Mouse (Mus musculus): Measurements from ENCODE around the gene Shisa6. TPM values are rescaled to one million over a fixed set of nuclear protein-coding genes. Genes with fewer than 3 reads are reported as not detected.
A peak's percentile ranks its signal among the peaks of the same experiment; 100 is the strongest.
"Not testable (repeated sequence)": the region's sequence is repeated elsewhere in the genome, so short reads cannot be mapped to it uniquely, and the experiment has no call there.

Shisa6 gene
- polyA plus RNA-seq, 1 experiment from 2014 or later: 0.23 TPM

DNA sequence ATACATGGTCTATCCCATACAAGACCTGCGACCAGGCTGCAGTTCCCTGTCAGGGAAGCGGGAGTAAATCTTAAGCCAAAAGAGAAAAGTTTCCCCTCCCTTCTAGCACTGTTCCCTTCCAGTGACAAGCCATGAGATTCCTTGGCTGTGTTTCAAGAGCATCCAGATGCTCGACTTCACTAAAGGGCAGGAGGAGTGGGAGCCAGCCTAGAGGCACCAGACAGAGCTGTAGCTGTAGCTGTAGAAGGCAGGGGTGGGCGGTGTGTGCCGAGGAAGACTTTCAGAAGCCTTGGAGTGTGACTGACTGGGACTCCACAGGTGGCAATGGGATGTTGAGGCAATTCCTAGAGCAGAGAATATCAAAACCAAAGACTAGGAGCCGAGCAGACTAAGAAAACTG is 43.3 kb downstream of the Shisa6 start:
- H3K27ac ChIP-seq: no peak overlapping the region
- no peaks in the 10 kb centered on the region for H3K27me3 ChIP-seq
- no peak overlapping the region for H3K4me2 ChIP-seq
- no peaks in the 10 kb centered on the region for H3K36me3 ChIP-seq
- no peak for ATAC-seq (replicated peaks; ENCODE audit: insufficient number of reproducible peaks, insufficient read depth, low FRiP score, low read depth)
- H3K4me3 ChIP-seq: no peak overlapping the region
- WGBS: 51% methylated on average over 6 of the region's 6 CpGs
- H3K9ac ChIP-seq: no peak overlapping the region
- H3K4me1 ChIP-seq (replicated peaks): no peaks in the 10 kb centered on the region
- no peaks in the 10 kb centered on the region for H3K9me3 ChIP-seq (replicated peaks)

- Histone ChIP-seq H3K9ac (no peak overlapping the region), H3K4me2 (no peak overlapping the region), H3K36me3 (no peaks in the 10 kb centered on the region), H3K27me3 (no peaks in the 10 kb centered on the region), H3K27ac (no peak overlapping the region), H3K9me3 (replicated peaks) (no peaks in the 10 kb centered on the region), H3K4me1 (replicated peaks) (no peaks in the 10 kb centered on the region), H3K4me3 (no peak overlapping the region)
- 44% methylated on average over 5 of the region's 5 CpGs for WGBS
- ATAC-seq (replicated peaks; ENCODE audit: insufficient number of reproducible peaks, insufficient read depth, low FRiP score, low read depth): no peak
Observed at GRCm38 (mm10) chr11:66442631-66443030, 83.1 kb downstream of the Shisa6 start.

GRCm38 (mm10) chr11:66426129-66426528 is 99.6 kb downstream of the Shisa6 start:
- H3K27me3 ChIP-seq: no peaks in the 10 kb centered on the region
- 85% methylated on average over 6 of the region's 6 CpGs for WGBS
- H3K9me3 ChIP-seq (replicated peaks): no peaks in the 10 kb centered on the region
- H3K9ac ChIP-seq: no peak overlapping the region
- no peak overlapping the region for H3K4me3 ChIP-seq
- H3K36me3 ChIP-seq: no peaks in the 10 kb centered on the region
- H3K4me1 ChIP-seq (replicated peaks): no peaks in the 10 kb centered on the region
- ATAC-seq (replicated peaks; ENCODE audit: insufficient number of reproducible peaks, insufficient read depth, low FRiP score, low read depth): no peak
- no peak overlapping the region for H3K4me2 ChIP-seq
- no peak overlapping the region for H3K27ac ChIP-seq

DNA sequence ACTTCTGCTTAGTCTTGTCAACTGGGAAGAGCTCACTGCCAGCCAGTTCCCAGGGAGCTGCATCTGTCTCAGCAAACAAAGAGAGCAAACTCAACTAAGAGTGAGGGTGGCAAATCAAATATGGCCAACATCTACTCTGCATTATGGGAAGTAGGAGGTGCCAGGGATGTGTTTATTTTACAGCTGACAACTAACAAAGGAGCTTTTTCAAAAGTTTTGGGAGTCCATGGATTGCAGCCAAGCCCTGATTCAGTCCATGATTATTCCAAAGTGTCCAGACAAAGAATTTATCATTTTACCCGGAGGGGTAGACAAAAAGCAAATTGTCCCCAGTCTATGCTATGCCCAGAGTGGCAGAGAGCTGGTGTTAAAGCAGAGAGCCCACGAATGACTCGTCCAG is 107.5 kb downstream of the Shisa6 start:
- H3K4me1 ChIP-seq (replicated peaks): no peaks in the 10 kb centered on the region
- no peak overlapping the region for H3K9ac ChIP-seq
- H3K9me3 ChIP-seq (replicated peaks): no peaks in the 10 kb centered on the region
- 55% methylated on average over 3 of the region's 3 CpGs for WGBS
- H3K27ac ChIP-seq: no peak overlapping the region
- no peak overlapping the region for H3K4me2 ChIP-seq
- H3K4me3 ChIP-seq: no peak overlapping the region
- no peak for ATAC-seq (replicated peaks; ENCODE audit: insufficient number of reproducible peaks, insufficient read depth, low FRiP score, low read depth)
- no peaks in the 10 kb centered on the region for H3K27me3 ChIP-seq
- H3K36me3 ChIP-seq: no peaks in the 10 kb centered on the region

- not testable (repeated sequence) for H3K4me3 ChIP-seq; H3K9me3 ChIP-seq (replicated peaks); H3K27me3 ChIP-seq; H3K27ac ChIP-seq; H3K4me1 ChIP-seq (replicated peaks); H3K36me3 ChIP-seq; ATAC-seq (replicated peaks; ENCODE audit: insufficient number of reproducible peaks, insufficient read depth, low FRiP score, low read depth); H3K4me2 ChIP-seq; H3K9ac ChIP-seq
- 37% methylated on average over 6 of the region's 6 CpGs for WGBS
Observed at GRCm38 (mm10) chr11:66408721-66409120, 117.0 kb downstream of the Shisa6 start.

DNA sequence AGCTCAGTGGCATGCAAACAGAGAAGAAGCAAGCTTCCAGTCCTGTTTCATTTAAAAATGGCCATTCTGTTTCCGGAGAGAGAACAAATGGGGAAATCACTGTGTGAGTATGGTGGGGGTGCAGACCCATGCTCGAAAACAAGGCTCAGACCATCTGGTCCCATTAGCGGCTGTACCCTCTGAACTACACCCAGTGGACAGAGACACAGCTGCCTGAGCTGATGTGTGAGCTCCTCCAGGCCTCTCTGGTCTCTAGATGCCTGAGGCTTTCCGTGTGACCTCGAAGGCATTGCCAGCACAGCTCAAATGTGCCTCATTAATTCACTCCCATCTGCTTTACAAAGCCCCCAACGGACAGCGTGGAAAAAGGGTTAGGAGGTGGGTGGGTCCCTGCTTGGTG is 125.7 kb downstream of the Shisa6 start:
- Histone ChIP-seq H3K4me1 (replicated peaks) (no peaks in the 10 kb centered on the region), H3K27me3 (no peaks in the 10 kb centered on the region), H3K4me3 (no peak overlapping the region), H3K9me3 (replicated peaks) (no peaks in the 10 kb centered on the region), H3K27ac (no peak overlapping the region), H3K4me2 (no peak overlapping the region), H3K9ac (no peak overlapping the region), H3K36me3 (no peaks in the 10 kb centered on the region)
- 65% methylated on average over 7 of the region's 7 CpGs for WGBS
- no peak for ATAC-seq (replicated peaks; ENCODE audit: insufficient number of reproducible peaks, insufficient read depth, low FRiP score, low read depth)

- no peaks in the 10 kb centered on the region for H3K9me3 ChIP-seq (replicated peaks)
- no peaks in the 10 kb centered on the region for H3K36me3 ChIP-seq
- H3K4me3 ChIP-seq: no peak overlapping the region
- no peaks in the 10 kb centered on the region for H3K4me1 ChIP-seq (replicated peaks)
- ATAC-seq (replicated peaks; ENCODE audit: insufficient number of reproducible peaks, insufficient read depth, low FRiP score, low read depth): peak; percentile 31; the same call in 1 of the 2 replicates
- 39% methylated on average over 3 of the region's 3 CpGs for WGBS
- no peak overlapping the region for H3K9ac ChIP-seq
- H3K27me3 ChIP-seq: no peaks in the 10 kb centered on the region
- H3K27ac ChIP-seq: no peak overlapping the region
- no peak overlapping the region for H3K4me2 ChIP-seq
Observed at GRCm38 (mm10) chr11:66387561-66387960, 138.2 kb downstream of the Shisa6 start.

GRCm38 (mm10) chr11:66371796-66372195 is 154.0 kb downstream of the Shisa6 start:
- Histone ChIP-seq H3K27ac (no peak overlapping the region), H3K27me3 (no peaks in the 10 kb centered on the region), H3K4me3 (no peak overlapping the region), H3K36me3 (no peaks in the 10 kb centered on the region), H3K4me1 (replicated peaks) (no peaks in the 10 kb centered on the region), H3K9me3 (replicated peaks) (no peaks in the 10 kb centered on the region), H3K4me2 (no peak overlapping the region), H3K9ac (no peak overlapping the region)
- 57% methylated on average over 3 of the region's 3 CpGs for WGBS
- ATAC-seq (replicated peaks; ENCODE audit: insufficient number of reproducible peaks, insufficient read depth, low FRiP score, low read depth): no peak

GRCm38 (mm10) chr11:66369764-66370163 is 156.0 kb downstream of the Shisa6 start:
- Histone ChIP-seq H3K27me3 (no peaks in the 10 kb centered on the region), H3K4me1 (replicated peaks) (no peaks in the 10 kb centered on the region), H3K36me3 (no peaks in the 10 kb centered on the region), H3K9ac (no peak overlapping the region), H3K4me2 (no peak overlapping the region), H3K4me3 (no peak overlapping the region), H3K27ac (no peak overlapping the region), H3K9me3 (replicated peaks) (no peaks in the 10 kb centered on the region)
- no peak for ATAC-seq (replicated peaks; ENCODE audit: insufficient number of reproducible peaks, insufficient read depth, low FRiP score, low read depth)
- WGBS: 76% methylated on average over 4 of the region's 4 CpGs

- Histone ChIP-seq H3K4me2 (no peak overlapping the region), H3K4me3 (no peak overlapping the region), H3K4me1 (replicated peaks) (no peaks in the 10 kb centered on the region), H3K9me3 (replicated peaks) (no peaks in the 10 kb centered on the region), H3K27me3 (no peaks in the 10 kb centered on the region), H3K9ac (no peak overlapping the region), H3K36me3 (no peaks in the 10 kb centered on the region), H3K27ac (no peak overlapping the region)
- no peak for ATAC-seq (replicated peaks; ENCODE audit: insufficient number of reproducible peaks, insufficient read depth, low FRiP score, low read depth)
- 55% methylated on average over 8 of the region's 8 CpGs for WGBS
Observed at GRCm38 (mm10) chr11:66366809-66367685, 158.7 kb downstream of the Shisa6 start.

GRCm38 (mm10) chr11:66359811-66360210 is 166.0 kb downstream of the Shisa6 start:
- no peak for ATAC-seq (replicated peaks; ENCODE audit: insufficient number of reproducible peaks, insufficient read depth, low FRiP score, low read depth)
- H3K36me3 ChIP-seq: no peaks in the 10 kb centered on the region
- H3K4me3 ChIP-seq: no peak overlapping the region
- no peak overlapping the region for H3K4me2 ChIP-seq
- 70% methylated on average over 1 of the region's 1 CpGs for whole genome bisulfite sequencing
- H3K4me1 ChIP-seq (replicated peaks): no peaks in the 10 kb centered on the region
- no peaks in the 10 kb centered on the region for H3K9me3 ChIP-seq (replicated peaks)
- H3K9ac ChIP-seq: no peak overlapping the region
- no peaks in the 10 kb centered on the region for H3K27me3 ChIP-seq
- no peak overlapping the region for H3K27ac ChIP-seq

DNA sequence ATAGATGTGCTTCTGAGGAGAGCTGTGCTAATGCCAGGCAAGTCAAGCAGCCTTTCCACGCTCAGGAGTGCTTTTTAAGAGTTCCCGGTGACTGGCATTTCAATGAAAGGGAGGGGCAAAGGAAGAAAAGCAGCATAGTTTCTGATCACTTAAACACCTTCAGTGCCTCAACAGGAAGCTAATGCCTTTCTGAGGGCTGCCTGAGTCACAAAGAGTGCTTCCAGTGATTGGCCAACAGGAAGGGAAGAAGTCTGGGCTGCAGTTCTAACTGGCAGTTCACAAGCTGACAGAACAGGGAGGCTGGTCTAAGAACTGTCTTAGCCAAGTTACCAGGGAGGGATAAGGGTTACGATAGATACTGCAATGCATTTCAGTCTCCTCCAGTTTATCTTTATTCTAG is 180.9 kb downstream of the Shisa6 start:
- Histone ChIP-seq H3K4me3 (no peak overlapping the region), H3K4me1 (replicated peaks) (no peaks in the 10 kb centered on the region), H3K9ac (no peak overlapping the region), H3K27me3 (no peaks in the 10 kb centered on the region), H3K9me3 (replicated peaks) (no peaks in the 10 kb centered on the region), H3K27ac (no peak overlapping the region), H3K4me2 (no peak overlapping the region), H3K36me3 (no peaks in the 10 kb centered on the region)
- no peak for ATAC-seq (replicated peaks; ENCODE audit: insufficient number of reproducible peaks, insufficient read depth, low FRiP score, low read depth)
- 52% methylated on average over 3 of the region's 3 CpGs for WGBS
